Mouse (Mus musculus): ENCODE measurements at regions not wholly inside any gene's neighbourhood (a gene's known extent, or its start where the extent isn't known, plus 50 kb on each side); places are given as distances from the start of the nearest gene placed in this dataset.
"Not testable (repeated sequence)": the region's sequence is repeated elsewhere in the genome, so short reads cannot be mapped to it uniquely, and the experiment has no call there.

DNA sequence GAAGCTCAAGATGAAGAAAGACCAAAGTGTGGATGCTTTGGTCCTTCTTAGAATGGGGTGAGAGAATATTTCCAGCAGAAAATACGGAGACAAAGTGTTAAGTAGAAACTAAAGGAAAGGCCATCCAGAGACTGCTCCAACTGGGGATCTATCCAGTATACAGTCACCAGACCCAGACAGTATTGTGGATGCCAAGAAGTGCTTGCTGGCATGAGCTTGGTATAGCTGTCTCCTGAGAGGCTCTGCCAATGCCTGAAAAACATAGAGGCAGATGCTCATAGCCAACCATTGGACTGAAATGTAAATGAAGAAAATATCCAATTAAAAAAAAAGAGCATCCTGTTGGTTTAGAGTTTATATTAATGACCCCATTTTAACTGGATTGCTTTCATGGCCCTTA, 253.8 kb downstream of the Gm8797 start:
- H3K4me1 ChIP-seq (replicated peaks; ENCODE audit: control insufficient read depth, insufficient read depth, low read length) = no peaks in the 10 kb centered on the region
- H3K27ac ChIP-seq (ENCODE audit: low read length) = no peak overlapping the region
- H3K36me3 ChIP-seq (ENCODE audit: control insufficient read depth, insufficient read depth) = no peaks in the 10 kb centered on the region
- no peaks in the 10 kb centered on the region for H3K27me3 ChIP-seq (replicated peaks; ENCODE audit: control insufficient read depth, insufficient read depth, low read length)
- 63% methylated on average over 1 of the region's 1 CpGs for WGBS
- ATAC-seq = peak; percentile 75; the same call in 1 of the 2 replicates
- no peak overlapping the region for H3K4me2 ChIP-seq (ENCODE audit: low read length)
- H3K9ac ChIP-seq (replicated peaks; ENCODE audit: low read depth, low read length) = no peak overlapping the region
- H3K4me3 ChIP-seq (replicated peaks; ENCODE audit: low read length) = no peak overlapping the region
- no peaks in the 10 kb centered on the region for H3K9me3 ChIP-seq (ENCODE audit: control insufficient read depth, low read length)

- Histone ChIP-seq H3K9me3 (ENCODE audit: control insufficient read depth, low read length) (no peaks in the 10 kb centered on the region), H3K9ac (replicated peaks; ENCODE audit: low read depth, low read length) (no peak overlapping the region), H3K27me3 (replicated peaks; ENCODE audit: control insufficient read depth, insufficient read depth, low read length) (no peaks in the 10 kb centered on the region), H3K27ac (ENCODE audit: low read length) (no peak overlapping the region), H3K4me3 (replicated peaks; ENCODE audit: low read length) (no peak overlapping the region), H3K36me3 (ENCODE audit: control insufficient read depth, insufficient read depth) (no peaks in the 10 kb centered on the region), H3K4me1 (replicated peaks; ENCODE audit: control insufficient read depth, insufficient read depth, low read length) (no peaks in the 10 kb centered on the region), H3K4me2 (ENCODE audit: low read length) (no peak overlapping the region)
- peak; percentile 94 for ATAC-seq
- 60% methylated on average over 1 of the region's 1 CpGs for WGBS
Measured at GRCm38 (mm10) chr3:6018749-6019148, 268.1 kb downstream of the Gm8797 start.

GRCm38 (mm10) chr3:6041325-6041724, 290.7 kb downstream of the Gm8797 start:
- 54% methylated on average over 3 of the region's 3 CpGs for WGBS
- not testable (repeated sequence) for ATAC-seq

GRCm38 (mm10) chr3:6049472-6050045, 299.0 kb downstream of the Gm8797 start:
- WGBS = 90% methylated on average over 4 of the region's 4 CpGs
- Histone ChIP-seq H3K36me3 (ENCODE audit: control insufficient read depth, insufficient read depth) (no peaks in the 10 kb centered on the region), H3K27ac (ENCODE audit: low read length) (no peak overlapping the region), H3K4me1 (replicated peaks; ENCODE audit: control insufficient read depth, insufficient read depth, low read length) (no peaks in the 10 kb centered on the region), H3K27me3 (replicated peaks; ENCODE audit: control insufficient read depth, insufficient read depth, low read length) (no peaks in the 10 kb centered on the region), H3K4me3 (replicated peaks; ENCODE audit: low read length) (no peak overlapping the region), H3K9ac (replicated peaks; ENCODE audit: low read depth, low read length) (no peak overlapping the region), H3K9me3 (ENCODE audit: control insufficient read depth, low read length) (no peaks in the 10 kb centered on the region), H3K4me2 (ENCODE audit: low read length) (no peak overlapping the region)
- no peak for ATAC-seq

More at GRCm38 (mm10) chr3:6041325-6041724, 290.7 kb downstream of the Gm8797 start:
- not testable (repeated sequence) for H3K4me3 ChIP-seq (replicated peaks; ENCODE audit: low read length); H3K27ac ChIP-seq (ENCODE audit: low read length); H3K36me3 ChIP-seq (ENCODE audit: control insufficient read depth, insufficient read depth); H3K9ac ChIP-seq (replicated peaks; ENCODE audit: low read depth, low read length); H3K4me1 ChIP-seq (replicated peaks; ENCODE audit: control insufficient read depth, insufficient read depth, low read length); H3K27me3 ChIP-seq (replicated peaks; ENCODE audit: control insufficient read depth, insufficient read depth, low read length); H3K4me2 ChIP-seq (ENCODE audit: low read length); H3K9me3 ChIP-seq (ENCODE audit: control insufficient read depth, low read length)

DNA sequence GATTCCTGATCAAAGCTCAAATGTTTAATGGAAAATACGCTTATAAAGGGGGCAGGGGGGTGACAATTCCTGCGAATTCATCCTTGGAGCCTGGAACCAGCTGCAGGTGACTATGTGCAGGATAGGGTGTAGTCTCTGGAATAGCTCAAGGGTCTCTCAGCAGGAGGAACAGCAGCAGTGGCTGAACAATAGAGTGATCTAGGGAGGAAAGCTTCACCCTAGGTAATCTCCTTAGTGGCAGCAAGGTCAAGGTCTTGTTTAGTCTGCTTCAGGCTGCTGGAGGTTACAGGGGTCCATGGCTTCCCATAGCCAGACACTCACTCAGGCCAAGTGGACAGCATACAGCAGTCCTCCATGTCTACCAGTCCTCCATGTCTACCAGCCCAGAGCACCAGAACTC, 301.3 kb downstream of the Gm8797 start:
- no peak overlapping the region for H3K4me3 ChIP-seq (replicated peaks; ENCODE audit: low read length)
- no peaks in the 10 kb centered on the region for H3K4me1 ChIP-seq (replicated peaks; ENCODE audit: control insufficient read depth, insufficient read depth, low read length)
- no peak for ATAC-seq
- no peak overlapping the region for H3K4me2 ChIP-seq (ENCODE audit: low read length)
- no peak overlapping the region for H3K9ac ChIP-seq (replicated peaks; ENCODE audit: low read depth, low read length)
- H3K27me3 ChIP-seq (replicated peaks; ENCODE audit: control insufficient read depth, insufficient read depth, low read length) = no peaks in the 10 kb centered on the region
- no peak overlapping the region for H3K27ac ChIP-seq (ENCODE audit: low read length)
- WGBS = 85% methylated on average over 2 of the region's 2 CpGs
- H3K36me3 ChIP-seq (ENCODE audit: control insufficient read depth, insufficient read depth) = no peaks in the 10 kb centered on the region
- no peaks in the 10 kb centered on the region for H3K9me3 ChIP-seq (ENCODE audit: control insufficient read depth, low read length)

GRCm38 (mm10) chr3:6083855-6084254, 333.2 kb downstream of the Gm8797 start:
- 13% methylated on average over 1 of the region's 1 CpGs for WGBS
- H3K36me3 ChIP-seq (ENCODE audit: control insufficient read depth, insufficient read depth) = no peaks in the 10 kb centered on the region
- H3K27ac ChIP-seq (ENCODE audit: low read length) = no peak overlapping the region
- H3K9ac ChIP-seq (replicated peaks; ENCODE audit: low read depth, low read length) = no peak overlapping the region
- no peaks in the 10 kb centered on the region for H3K4me1 ChIP-seq (replicated peaks; ENCODE audit: control insufficient read depth, insufficient read depth, low read length)
- ATAC-seq = no peak
- no peak overlapping the region for H3K4me2 ChIP-seq (ENCODE audit: low read length)
- H3K27me3 ChIP-seq (replicated peaks; ENCODE audit: control insufficient read depth, insufficient read depth, low read length) = no peaks in the 10 kb centered on the region
- H3K9me3 ChIP-seq (ENCODE audit: control insufficient read depth, low read length) = no peaks in the 10 kb centered on the region
- no peak overlapping the region for H3K4me3 ChIP-seq (replicated peaks; ENCODE audit: low read length)

- no peak for ATAC-seq
- no peak overlapping the region for H3K4me2 ChIP-seq (ENCODE audit: low read length)
- 81% methylated on average over 9 of the region's 9 CpGs for WGBS
- no peaks in the 10 kb centered on the region for H3K9me3 ChIP-seq (ENCODE audit: control insufficient read depth, low read length)
- no peak overlapping the region for H3K9ac ChIP-seq (replicated peaks; ENCODE audit: low read depth, low read length)
- no peak overlapping the region for H3K27ac ChIP-seq (ENCODE audit: low read length)
- no peaks in the 10 kb centered on the region for H3K36me3 ChIP-seq (ENCODE audit: control insufficient read depth, insufficient read depth)
- H3K4me1 ChIP-seq (replicated peaks; ENCODE audit: control insufficient read depth, insufficient read depth, low read length) = no peaks in the 10 kb centered on the region
- H3K4me3 ChIP-seq (replicated peaks; ENCODE audit: low read length) = no peak overlapping the region
- no peaks in the 10 kb centered on the region for H3K27me3 ChIP-seq (replicated peaks; ENCODE audit: control insufficient read depth, insufficient read depth, low read length)
Measured at GRCm38 (mm10) chr3:6087267-6087666, 336.7 kb downstream of the Gm8797 start.

DNA sequence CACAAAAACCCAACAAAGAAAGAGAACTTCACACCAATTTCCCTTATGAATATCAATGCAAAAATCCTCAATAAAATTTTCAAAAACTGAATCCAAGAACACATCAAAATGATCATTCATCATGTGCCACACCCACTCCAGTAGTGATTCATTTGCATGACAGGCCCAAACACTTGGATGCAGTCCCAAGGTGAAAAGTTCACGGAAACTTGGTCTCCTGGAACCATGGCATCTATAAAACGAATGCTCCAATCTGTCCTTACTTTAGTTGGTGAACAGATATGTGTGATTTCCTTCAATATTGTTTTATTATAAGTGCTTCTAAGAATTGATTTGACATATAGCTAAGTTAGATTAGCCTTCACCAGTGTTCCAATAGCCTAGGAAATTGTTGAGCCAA, 343.3 kb downstream of the Gm8797 start:
- ATAC-seq = no peak
- WGBS = 93% methylated on average over 2 of the region's 2 CpGs

GRCm38 (mm10) chr3:6094410-6094809, 343.8 kb downstream of the Gm8797 start:
- H3K9me3 ChIP-seq (ENCODE audit: control insufficient read depth, low read length); ATAC-seq; H3K27me3 ChIP-seq (replicated peaks; ENCODE audit: control insufficient read depth, insufficient read depth, low read length); H3K27ac ChIP-seq (ENCODE audit: low read length); H3K4me2 ChIP-seq (ENCODE audit: low read length); H3K9ac ChIP-seq (replicated peaks; ENCODE audit: low read depth, low read length); H3K4me3 ChIP-seq (replicated peaks; ENCODE audit: low read length); H3K36me3 ChIP-seq (ENCODE audit: control insufficient read depth, insufficient read depth); H3K4me1 ChIP-seq (replicated peaks; ENCODE audit: control insufficient read depth, insufficient read depth, low read length): not testable (repeated sequence)

More for the DNA sequence above, 343.3 kb downstream of the Gm8797 start:
- no peaks in the 10 kb centered on the region for H3K27me3 ChIP-seq (replicated peaks; ENCODE audit: control insufficient read depth, insufficient read depth, low read length)
- H3K9ac ChIP-seq (replicated peaks; ENCODE audit: low read depth, low read length) = no peak overlapping the region
- no peak overlapping the region for H3K4me2 ChIP-seq (ENCODE audit: low read length)
- no peak overlapping the region for H3K4me3 ChIP-seq (replicated peaks; ENCODE audit: low read length)
- H3K27ac ChIP-seq (ENCODE audit: low read length) = no peak overlapping the region
- H3K4me1 ChIP-seq (replicated peaks; ENCODE audit: control insufficient read depth, insufficient read depth, low read length) = no peaks in the 10 kb centered on the region
- no peaks in the 10 kb centered on the region for H3K9me3 ChIP-seq (ENCODE audit: control insufficient read depth, low read length)
- no peaks in the 10 kb centered on the region for H3K36me3 ChIP-seq (ENCODE audit: control insufficient read depth, insufficient read depth)

- H3K27ac ChIP-seq (ENCODE audit: low read length) = no peak overlapping the region
- no peak for ATAC-seq
- no peak overlapping the region for H3K4me2 ChIP-seq (ENCODE audit: low read length)
- no peak overlapping the region for H3K9ac ChIP-seq (replicated peaks; ENCODE audit: low read depth, low read length)
- WGBS = 67% methylated on average over 4 of the region's 4 CpGs
- H3K36me3 ChIP-seq (ENCODE audit: control insufficient read depth, insufficient read depth) = no peaks in the 10 kb centered on the region
- H3K9me3 ChIP-seq (ENCODE audit: control insufficient read depth, low read length) = no peaks in the 10 kb centered on the region
- no peaks in the 10 kb centered on the region for H3K4me1 ChIP-seq (replicated peaks; ENCODE audit: control insufficient read depth, insufficient read depth, low read length)
- no peak overlapping the region for H3K4me3 ChIP-seq (replicated peaks; ENCODE audit: low read length)
- no peaks in the 10 kb centered on the region for H3K27me3 ChIP-seq (replicated peaks; ENCODE audit: control insufficient read depth, insufficient read depth, low read length)
Measured at GRCm38 (mm10) chr3:6100863-6101262, 350.3 kb downstream of the Gm8797 start.

Measured in forebrain, embryonic 16.5 days (tissue).